Mouse (Mus musculus): Measurements from ENCODE around the gene Arrdc5. TPM values are rescaled to one million over a fixed set of nuclear protein-coding genes. Genes with fewer than 3 reads are reported as not detected.

Arrdc5 gene
- polyA plus RNA-seq, 1 experiment from 2014 or later = not detected

DNA sequence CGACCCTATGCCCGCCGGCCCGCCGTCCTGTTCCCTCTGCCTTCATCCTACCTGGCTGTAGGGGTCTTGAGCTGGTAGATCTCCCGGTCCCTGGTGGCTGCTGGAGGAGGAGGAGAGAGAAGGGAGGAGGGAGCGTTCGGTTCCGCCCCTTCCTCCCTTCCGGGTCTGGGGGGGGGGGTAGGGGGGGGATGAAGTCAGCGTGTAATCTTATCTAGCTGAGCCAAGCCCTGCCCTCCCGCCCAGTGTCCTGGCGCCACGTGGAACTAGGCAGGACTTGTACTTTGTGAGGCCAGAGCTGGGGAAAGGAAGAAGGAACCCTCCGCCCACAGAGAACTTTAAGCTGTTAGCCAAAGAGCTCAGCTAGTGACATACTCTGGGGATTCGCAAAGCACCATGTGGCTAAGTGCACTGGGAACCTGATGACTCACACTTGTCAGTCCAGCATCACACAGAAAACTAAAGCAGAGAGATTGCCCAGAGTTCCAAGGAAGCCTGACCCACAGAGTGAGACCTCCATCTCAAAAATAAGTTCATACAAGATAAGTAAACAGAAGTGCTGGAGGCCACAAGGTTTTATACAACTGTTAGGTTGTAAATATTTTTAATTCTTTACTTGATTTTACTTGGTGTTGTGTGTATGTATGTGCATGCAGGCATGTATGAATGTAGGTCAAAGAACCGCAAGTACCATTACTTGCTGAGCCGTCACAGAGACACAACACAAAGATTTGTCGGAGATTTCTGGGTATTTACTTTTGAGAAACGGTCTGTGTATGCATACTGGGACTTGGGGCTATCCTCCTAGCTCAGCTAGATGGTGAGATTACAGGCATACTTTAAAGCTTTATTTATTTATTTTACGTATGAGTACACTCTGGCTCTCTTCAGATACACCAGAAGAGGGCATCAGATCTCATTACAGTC, 23.2 kb downstream of the Arrdc5 start, which contains the start of gene Ticam1:
TSS of gene Ticam1 (minus strand) at position 144 of the 924 bp plus-strand sequence.
- WGBS = 6% methylated on average over 21 of the region's 21 CpGs
- H3K4me3 ChIP-seq (ENCODE audit: low read length) = peak within 1 kb of the TSS; percentile 58
- H3K9ac ChIP-seq (ENCODE audit: low read depth, low read length) = peak within 1 kb of the TSS; percentile 65
- H3K27me3 ChIP-seq (ENCODE audit: control insufficient read depth, insufficient read depth, low read length) = no peaks in the 10 kb centered on the region
- H3K4me2 ChIP-seq (replicated peaks; ENCODE audit: low read depth, low read length) = peak within 1 kb of the TSS; percentile 65
- no peaks in the 10 kb centered on the region for H3K9me3 ChIP-seq (ENCODE audit: control insufficient read depth, low read length)
- peak within 1 kb of the TSS; percentile 85 for H3K27ac ChIP-seq (ENCODE audit: low read depth, low read length)
- no peaks in the 10 kb centered on the region; the same call in 1 of the 2 replicates for H3K4me1 ChIP-seq (ENCODE audit: control insufficient read depth, insufficient read depth, low read length)
- H3K36me3 ChIP-seq (ENCODE audit: control insufficient read depth, insufficient read depth, low read length) = peaks cover 25% of the 10 kb centered on the region
- peak; percentile 96 for ATAC-seq (ENCODE audit: low FRiP score, low TSS enrichment)

DNA sequence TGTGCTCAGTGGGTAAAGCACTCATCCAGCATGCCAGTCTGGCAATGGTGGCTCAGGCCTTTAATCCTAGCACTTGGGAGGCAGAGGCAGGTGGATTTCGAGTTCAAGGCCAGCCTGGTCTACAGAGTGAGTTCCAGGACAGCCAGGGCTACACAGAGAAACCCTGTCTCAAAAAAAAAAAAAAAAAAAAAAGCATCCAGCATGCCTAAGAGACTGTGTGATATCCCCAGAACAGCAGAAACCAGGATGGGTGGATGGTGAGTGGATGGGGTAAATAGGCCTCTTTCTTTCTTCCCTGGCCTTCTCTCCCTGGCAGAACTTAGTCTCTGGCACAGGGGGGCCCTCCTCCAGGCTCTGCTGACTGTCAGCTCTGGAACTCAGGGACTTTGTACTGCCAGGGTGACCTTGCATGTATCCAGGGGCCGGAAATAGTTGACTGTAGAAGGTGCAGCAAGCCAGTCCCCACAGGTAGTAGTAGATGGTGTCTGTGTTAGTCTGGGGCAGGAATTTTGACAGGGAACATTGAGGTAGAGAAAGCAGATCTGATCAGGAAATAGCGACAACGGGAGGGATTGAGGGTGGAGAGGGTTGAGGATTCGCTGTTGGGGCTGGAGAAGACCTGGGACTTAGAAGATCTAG, 24.1 kb downstream of the Arrdc5 start:
- Histone ChIP-seq H3K36me3 (ENCODE audit: control insufficient read depth, insufficient read depth, low read length) (peaks cover 22% of the 10 kb centered on the region), H3K27me3 (ENCODE audit: control insufficient read depth, insufficient read depth, low read length) (no peaks in the 10 kb centered on the region), H3K4me3 (ENCODE audit: low read length) (peak overlapping the region; percentile 58), H3K9ac (ENCODE audit: low read depth, low read length) (peak overlapping the region; percentile 65), H3K4me2 (replicated peaks; ENCODE audit: low read depth, low read length) (peak overlapping the region; percentile 65), H3K4me1 (ENCODE audit: control insufficient read depth, insufficient read depth, low read length) (no peaks in the 10 kb centered on the region; the same call in 1 of the 2 replicates), H3K9me3 (ENCODE audit: control insufficient read depth, low read length) (no peaks in the 10 kb centered on the region), H3K27ac (ENCODE audit: low read depth, low read length) (peak overlapping the region; percentile 85)
- peak; percentile 0; the same call in 1 of the 2 replicates for ATAC-seq (ENCODE audit: low FRiP score, low TSS enrichment)
- 18% methylated on average over 5 of the region's 5 CpGs for WGBS

DNA sequence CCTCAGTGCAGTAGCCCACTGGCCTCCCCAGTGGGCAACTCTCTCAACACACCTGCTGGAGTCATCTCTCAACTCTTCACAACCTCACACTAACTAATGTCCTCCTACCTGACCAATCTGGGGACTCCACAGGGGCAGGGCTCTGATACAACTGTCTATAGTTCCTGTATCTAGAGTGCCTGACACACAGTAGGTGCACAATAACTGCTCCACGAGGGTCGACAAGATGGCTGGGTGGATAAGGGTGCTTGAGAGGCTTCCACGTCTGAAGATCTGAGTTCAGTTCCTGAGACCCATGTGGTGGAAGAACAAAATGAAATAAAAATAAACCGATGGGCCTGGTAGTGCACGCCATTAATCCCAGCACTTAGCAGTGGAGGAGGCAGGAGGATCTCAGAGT, 26.1 kb downstream of the Arrdc5 start:
- Histone ChIP-seq H3K9me3 (ENCODE audit: control insufficient read depth, low read length) (no peaks in the 10 kb centered on the region), H3K4me1 (ENCODE audit: control insufficient read depth, insufficient read depth, low read length) (no peaks in the 10 kb centered on the region; the same call in 1 of the 2 replicates), H3K27ac (ENCODE audit: low read depth, low read length) (no peak overlapping the region), H3K4me3 (ENCODE audit: low read length) (no peak overlapping the region), H3K4me2 (replicated peaks; ENCODE audit: low read depth, low read length) (no peak overlapping the region), H3K27me3 (ENCODE audit: control insufficient read depth, insufficient read depth, low read length) (no peaks in the 10 kb centered on the region), H3K9ac (ENCODE audit: low read depth, low read length) (no peak overlapping the region), H3K36me3 (ENCODE audit: control insufficient read depth, insufficient read depth, low read length) (peaks cover 17% of the 10 kb centered on the region)
- WGBS = 91% methylated on average over 5 of the region's 5 CpGs
- ATAC-seq (ENCODE audit: low FRiP score, low TSS enrichment) = no peak

DNA sequence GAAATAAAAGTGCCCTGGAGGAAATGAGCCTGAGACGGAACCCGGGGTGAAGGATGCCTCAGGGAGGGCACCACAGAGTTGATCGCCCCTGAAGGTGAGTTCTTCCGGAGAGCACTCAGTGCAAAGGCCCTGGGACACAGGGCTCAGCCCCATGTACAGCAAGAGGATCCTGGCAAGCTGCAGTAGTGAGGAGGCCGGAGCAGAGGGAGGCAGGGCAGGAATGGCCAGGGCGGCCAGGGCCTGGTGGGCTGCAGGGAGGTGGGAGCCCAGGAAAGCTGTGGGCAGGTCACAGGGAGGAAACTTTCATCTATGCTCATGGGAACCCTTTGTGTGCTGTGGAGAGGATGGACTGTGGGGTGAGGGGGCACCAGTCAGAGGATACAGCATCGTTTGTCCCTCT, 26.6 kb downstream of the Arrdc5 start:
- no peak for ATAC-seq (ENCODE audit: low FRiP score, low TSS enrichment)
- H3K9ac ChIP-seq (ENCODE audit: low read depth, low read length) = no peak overlapping the region
- no peaks in the 10 kb centered on the region for H3K27me3 ChIP-seq (ENCODE audit: control insufficient read depth, insufficient read depth, low read length)
- WGBS = 70% methylated on average over 7 of the region's 7 CpGs
- H3K4me2 ChIP-seq (replicated peaks; ENCODE audit: low read depth, low read length) = no peak overlapping the region
- H3K4me1 ChIP-seq (ENCODE audit: control insufficient read depth, insufficient read depth, low read length) = no peaks in the 10 kb centered on the region; the same call in 1 of the 2 replicates
- H3K36me3 ChIP-seq (ENCODE audit: control insufficient read depth, insufficient read depth, low read length) = peaks cover 13% of the 10 kb centered on the region; the same call in 1 of the 2 replicates
- H3K27ac ChIP-seq (ENCODE audit: low read depth, low read length) = no peak overlapping the region
- H3K9me3 ChIP-seq (ENCODE audit: control insufficient read depth, low read length) = no peaks in the 10 kb centered on the region
- H3K4me3 ChIP-seq (ENCODE audit: low read length) = no peak overlapping the region

DNA sequence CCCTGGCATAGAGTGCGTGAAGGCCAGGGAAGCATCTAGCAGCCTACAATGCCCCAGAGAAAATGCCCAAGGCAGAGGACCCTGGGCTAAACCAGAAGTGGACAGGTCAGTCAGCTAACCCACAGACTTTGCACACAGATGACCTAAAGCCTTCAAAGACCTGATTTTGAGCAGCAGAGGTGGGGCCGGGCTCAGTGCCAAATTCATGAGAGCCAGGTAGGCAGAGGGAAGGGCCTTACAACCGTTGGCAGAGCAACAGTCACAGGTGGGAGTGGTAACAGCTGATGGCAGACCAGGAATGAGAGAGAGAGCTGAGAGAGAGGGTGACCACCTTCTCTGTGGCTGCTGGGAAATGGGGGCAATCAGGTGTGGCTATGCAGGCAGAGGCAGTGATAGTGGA, 27.4 kb downstream of the Arrdc5 start:
- no peaks in the 10 kb centered on the region for H3K9me3 ChIP-seq (ENCODE audit: control insufficient read depth, low read length)
- no peak for ATAC-seq (ENCODE audit: low FRiP score, low TSS enrichment)
- no peak overlapping the region for H3K4me2 ChIP-seq (replicated peaks; ENCODE audit: low read depth, low read length)
- WGBS = 68% methylated on average over 3 of the region's 3 CpGs
- H3K36me3 ChIP-seq (ENCODE audit: control insufficient read depth, insufficient read depth, low read length) = peaks cover 13% of the 10 kb centered on the region; the same call in 1 of the 2 replicates
- H3K27ac ChIP-seq (ENCODE audit: low read depth, low read length) = no peak overlapping the region
- H3K4me3 ChIP-seq (ENCODE audit: low read length) = no peak overlapping the region
- H3K27me3 ChIP-seq (ENCODE audit: control insufficient read depth, insufficient read depth, low read length) = no peaks in the 10 kb centered on the region
- no peaks in the 10 kb centered on the region; the same call in 1 of the 2 replicates for H3K4me1 ChIP-seq (ENCODE audit: control insufficient read depth, insufficient read depth, low read length)
- H3K9ac ChIP-seq (ENCODE audit: low read depth, low read length) = no peak overlapping the region

DNA sequence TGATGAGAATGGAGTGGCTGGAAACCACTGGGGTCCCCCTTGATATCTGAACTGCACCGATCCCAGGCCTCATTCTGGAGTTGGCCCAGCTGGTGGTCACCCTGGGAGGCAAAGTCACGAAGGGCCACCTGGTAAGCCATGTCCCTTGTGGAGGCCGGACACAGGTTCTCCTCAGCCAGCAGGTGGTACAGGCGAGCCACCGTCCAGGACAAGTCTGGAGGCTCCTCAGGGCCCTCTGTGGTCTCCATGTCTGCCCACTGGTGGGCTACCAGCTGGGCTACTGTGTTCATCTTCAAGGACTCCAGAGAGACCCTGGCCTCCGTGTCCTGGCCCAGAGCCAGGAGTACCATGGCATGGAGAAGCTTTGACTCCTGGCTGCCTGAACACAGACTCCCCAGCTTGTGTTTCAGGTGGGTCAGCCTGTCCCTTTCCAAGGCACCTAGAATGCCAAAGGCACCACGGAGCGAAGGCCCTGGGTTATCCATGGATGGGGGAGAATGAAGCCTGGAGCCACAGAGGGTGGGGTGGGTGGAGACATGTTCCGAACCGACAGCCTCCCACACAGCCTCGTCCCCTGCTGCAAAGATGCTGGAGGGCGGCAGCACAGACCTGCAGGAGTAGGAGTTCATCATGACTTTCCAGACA, 28.4 kb downstream of the Arrdc5 start:
- no peak overlapping the region for H3K4me2 ChIP-seq (replicated peaks; ENCODE audit: low read depth, low read length)
- peaks cover 13% of the 10 kb centered on the region; the same call in 1 of the 2 replicates for H3K36me3 ChIP-seq (ENCODE audit: control insufficient read depth, insufficient read depth, low read length)
- no peaks in the 10 kb centered on the region for H3K9me3 ChIP-seq (ENCODE audit: control insufficient read depth, low read length)
- H3K4me1 ChIP-seq (ENCODE audit: control insufficient read depth, insufficient read depth, low read length) = no peaks in the 10 kb centered on the region; the same call in 1 of the 2 replicates
- 81% methylated on average over 10 of the region's 12 CpGs for WGBS
- no peaks in the 10 kb centered on the region for H3K27me3 ChIP-seq (ENCODE audit: control insufficient read depth, insufficient read depth, low read length)
- H3K9ac ChIP-seq (ENCODE audit: low read depth, low read length) = no peak overlapping the region
- H3K4me3 ChIP-seq (ENCODE audit: low read length) = no peak overlapping the region
- no peak overlapping the region for H3K27ac ChIP-seq (ENCODE audit: low read depth, low read length)
- ATAC-seq (ENCODE audit: low FRiP score, low TSS enrichment) = no peak

DNA sequence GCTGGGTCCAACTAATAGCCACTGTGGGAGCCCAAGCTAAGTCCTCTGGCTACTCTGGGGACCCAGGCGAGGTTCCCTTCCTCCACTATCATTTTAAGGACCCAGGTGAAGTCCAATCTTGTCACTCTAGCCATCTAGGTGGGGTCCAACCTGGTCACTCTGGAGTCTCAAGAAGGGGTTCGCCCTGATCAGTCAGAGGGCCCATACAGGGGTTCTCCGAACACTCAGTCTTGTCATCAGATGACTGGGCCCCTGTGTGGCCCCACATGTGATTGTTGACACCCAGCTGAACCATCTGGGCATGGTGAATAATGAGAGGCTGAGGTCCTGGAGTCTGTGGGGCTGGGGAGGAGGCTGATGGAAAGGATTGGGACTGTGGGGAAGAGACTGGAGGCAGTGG, 30.3 kb downstream of the Arrdc5 start:
- peak overlapping the region; percentile 59; the same call in 1 of the 2 replicates for H3K9ac ChIP-seq (ENCODE audit: low read depth, low read length)
- H3K4me1 ChIP-seq (ENCODE audit: control insufficient read depth, insufficient read depth, low read length) = no peaks in the 10 kb centered on the region
- 0 out of 2 replicates have a peak overlapping the region, but pooled peaks have one; percentile 73 for H3K27ac ChIP-seq (ENCODE audit: low read depth, low read length)
- H3K4me2 ChIP-seq (replicated peaks; ENCODE audit: low read depth, low read length) = peak overlapping the region; percentile 67
- ATAC-seq (ENCODE audit: low FRiP score, low TSS enrichment) = peak; percentile 1; the same call in 1 of the 2 replicates
- H3K9me3 ChIP-seq (ENCODE audit: control insufficient read depth, low read length) = no peaks in the 10 kb centered on the region
- H3K27me3 ChIP-seq (ENCODE audit: control insufficient read depth, insufficient read depth, low read length) = no peaks in the 10 kb centered on the region
- peaks cover 13% of the 10 kb centered on the region; the same call in 1 of the 2 replicates for H3K36me3 ChIP-seq (ENCODE audit: control insufficient read depth, insufficient read depth, low read length)
- H3K4me3 ChIP-seq (ENCODE audit: low read length) = peak overlapping the region; percentile 38; the same call in 1 of the 2 replicates
- 77% methylated on average over 3 of the region's 3 CpGs for WGBS

DNA sequence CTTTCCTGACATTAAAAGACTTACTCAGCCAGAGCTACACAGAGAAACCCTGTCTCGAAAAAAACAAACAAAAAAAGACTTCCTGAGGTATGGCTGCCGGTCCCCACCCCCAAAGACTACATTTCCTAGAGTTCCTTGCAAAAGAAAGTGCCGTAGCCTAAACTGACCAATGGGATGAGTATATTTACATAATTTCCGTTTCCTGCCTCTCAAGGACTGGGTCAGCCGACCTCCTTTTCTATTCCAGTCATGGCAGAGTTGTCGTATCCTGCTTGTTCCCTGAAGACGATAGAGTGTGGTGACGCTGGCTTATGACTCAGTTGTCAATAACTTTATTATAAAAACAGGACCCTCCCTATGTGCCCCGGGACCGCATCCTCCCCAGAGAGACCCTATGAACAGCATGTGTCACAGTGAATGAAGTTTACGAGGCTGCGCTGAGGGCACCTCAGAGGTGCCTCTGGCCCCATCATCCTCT, 30.9 kb downstream of the Arrdc5 start:
- 18% methylated on average over 12 of the region's 12 CpGs for WGBS
- Histone ChIP-seq H3K4me3 (ENCODE audit: low read length) (peak overlapping the region; percentile 38), H3K4me1 (ENCODE audit: control insufficient read depth, insufficient read depth, low read length) (no peaks in the 10 kb centered on the region), H3K9ac (ENCODE audit: low read depth, low read length) (peak overlapping the region; percentile 59), H3K27ac (ENCODE audit: low read depth, low read length) (peak overlapping the region; percentile 88), H3K4me2 (replicated peaks; ENCODE audit: low read depth, low read length) (peak overlapping the region; percentile 67), H3K9me3 (ENCODE audit: control insufficient read depth, low read length) (no peaks in the 10 kb centered on the region), H3K36me3 (ENCODE audit: control insufficient read depth, insufficient read depth, low read length) (peaks cover 13% of the 10 kb centered on the region; the same call in 1 of the 2 replicates), H3K27me3 (ENCODE audit: control insufficient read depth, insufficient read depth, low read length) (no peaks in the 10 kb centered on the region)
- ATAC-seq (ENCODE audit: low FRiP score, low TSS enrichment) = peak; percentile 87
